Mouse (Mus musculus): Measurements from ENCODE around the gene Ifitm2.

Ifitm2 gene

GRCm38 (mm10) chr7:140942341-140942740, 13.4 kb downstream of the Ifitm2 start:
- no peak for DNase-seq

GRCm38 (mm10) chr7:140941222-140942051, 14.3 kb downstream of the Ifitm2 start, which contains the start of gene Pgghg:
Pgghg (plus strand) TSS chr7:140941391.
- peak; percentile 28 for DNase-seq

DNA sequence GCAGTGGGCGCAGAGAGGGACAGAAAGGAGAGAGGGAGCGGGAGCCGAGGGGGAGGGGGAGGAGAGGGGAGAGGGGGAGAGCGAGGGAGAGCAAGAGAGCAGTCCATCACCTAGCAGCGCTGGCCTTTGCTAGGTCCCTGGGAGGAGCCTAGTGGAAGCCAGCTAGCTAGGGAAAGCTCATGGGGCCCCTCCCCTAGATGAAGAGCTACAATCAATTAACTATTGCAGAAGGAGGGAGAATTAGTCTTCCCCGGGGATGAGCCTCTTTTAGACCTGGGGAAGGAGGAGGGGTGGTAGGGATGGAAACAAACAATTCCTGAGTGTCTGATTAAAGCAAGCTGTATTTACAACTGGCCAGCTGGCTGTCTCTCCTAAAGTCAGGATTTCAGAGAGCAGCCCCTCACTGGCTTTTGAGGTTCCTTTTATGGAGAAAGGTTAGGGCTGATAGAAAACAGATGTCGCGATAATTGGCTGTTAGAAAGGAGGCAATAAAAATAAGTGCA, 16.1 kb downstream of the Ifitm2 start:
- no peak for DNase-seq

DNA sequence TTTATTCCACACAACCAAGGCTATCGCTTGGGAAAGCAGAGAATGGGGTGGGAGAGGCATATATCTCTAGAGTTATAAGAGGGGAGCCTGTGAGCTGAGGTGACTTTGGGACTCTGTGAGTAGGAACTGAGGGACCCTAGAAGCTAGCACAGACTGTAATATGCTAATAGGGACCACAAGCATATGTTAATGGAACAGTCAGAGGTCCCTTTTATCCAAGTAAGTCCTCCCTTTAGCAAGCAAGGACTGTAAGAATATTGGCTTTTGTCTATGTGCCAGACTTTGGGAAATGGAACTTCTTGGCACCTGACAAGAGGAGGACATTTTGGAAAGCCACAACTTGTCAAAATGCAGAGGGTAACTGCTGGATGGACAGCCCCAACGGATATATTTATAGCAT, 16.9 kb downstream of the Ifitm2 start:
- DNase-seq: no peak

DNA sequence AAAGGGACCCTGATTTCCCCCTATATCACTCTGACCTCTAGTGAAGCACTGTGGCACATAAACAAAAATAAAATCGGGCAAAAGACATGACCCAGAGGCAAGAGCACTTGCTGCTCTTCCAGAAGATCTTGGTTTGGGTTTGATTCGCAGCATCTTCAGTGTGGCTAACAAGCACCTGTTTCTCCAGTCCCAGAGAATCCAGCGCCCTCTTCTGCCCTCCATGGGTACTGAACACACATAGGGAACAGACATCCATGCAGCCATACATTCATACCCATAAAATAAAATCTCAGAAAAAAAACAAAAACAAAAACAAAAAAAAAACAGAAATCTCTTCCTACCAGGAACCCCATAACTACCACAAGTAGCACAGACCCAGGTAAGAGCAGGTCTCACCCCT, 17.4 kb downstream of the Ifitm2 start:
- DNase-seq: no peak

DNA sequence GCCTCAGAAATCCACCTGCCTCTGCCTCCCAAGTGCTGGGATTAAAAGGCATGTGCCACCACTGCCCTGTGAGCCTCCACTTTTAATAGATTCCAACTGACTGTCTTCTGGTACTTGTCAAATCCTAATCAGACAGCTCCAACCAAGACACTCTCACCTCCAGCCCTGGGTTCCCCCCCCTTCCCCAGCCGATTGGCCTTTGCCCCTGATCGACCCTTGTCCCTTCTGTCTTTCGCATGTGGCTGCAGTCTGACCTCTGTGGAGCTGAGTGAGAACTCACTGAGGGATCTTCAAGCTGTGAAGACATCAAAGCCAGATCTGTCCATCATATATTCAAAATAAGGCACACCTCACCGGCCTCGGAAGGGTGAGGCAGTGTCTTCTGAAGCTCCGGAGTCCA, 28.6 kb downstream of the Ifitm2 start:
- DNase-seq: no peak

- DNase-seq: no peak
Observed at GRCm38 (mm10) chr7:140923070-140923775, 32.6 kb downstream of the Ifitm2 start.

- DNase-seq: peak; percentile 82
Observed at GRCm38 (mm10) chr7:140922398-140923069, 33.3 kb downstream of the Ifitm2 start.

GRCm38 (mm10) chr7:140921225-140921975, 34.4 kb downstream of the Ifitm2 start:
- no peak for DNase-seq

GRCm38 (mm10) chr7:140920418-140921029, 35.3 kb downstream of the Ifitm2 start, which contains the start of gene Nlrp6:
Nlrp6 (plus strand) TSS chr7:140920902.
- DNase-seq: no peak

DNA sequence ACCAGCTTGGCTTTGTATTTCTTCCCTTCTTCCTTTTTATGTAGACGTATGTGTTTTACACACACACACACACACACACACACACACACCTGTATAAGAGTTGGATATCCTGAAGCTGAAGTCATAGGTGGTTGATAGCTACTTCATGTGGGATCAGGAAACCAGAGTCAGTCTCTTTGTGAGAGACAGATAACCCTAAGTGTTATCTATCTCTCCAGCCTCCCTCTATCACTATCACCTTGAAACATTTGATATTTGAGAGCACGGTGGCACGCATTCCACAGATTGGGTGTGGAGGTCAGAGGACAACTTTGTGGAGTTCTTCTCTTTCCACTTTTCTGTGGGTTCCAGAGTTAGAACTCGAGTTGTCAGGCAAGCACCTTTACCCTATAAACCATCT, 35.9 kb downstream of the Ifitm2 start:
- DNase-seq: no peak

- DNase-seq: no peak
Observed at GRCm38 (mm10) chr7:140914031-140914690, 41.6 kb downstream of the Ifitm2 start.

GRCm38 (mm10) chr7:140912846-140913482, 42.8 kb downstream of the Ifitm2 start:
- DNase-seq: no peak

DNA sequence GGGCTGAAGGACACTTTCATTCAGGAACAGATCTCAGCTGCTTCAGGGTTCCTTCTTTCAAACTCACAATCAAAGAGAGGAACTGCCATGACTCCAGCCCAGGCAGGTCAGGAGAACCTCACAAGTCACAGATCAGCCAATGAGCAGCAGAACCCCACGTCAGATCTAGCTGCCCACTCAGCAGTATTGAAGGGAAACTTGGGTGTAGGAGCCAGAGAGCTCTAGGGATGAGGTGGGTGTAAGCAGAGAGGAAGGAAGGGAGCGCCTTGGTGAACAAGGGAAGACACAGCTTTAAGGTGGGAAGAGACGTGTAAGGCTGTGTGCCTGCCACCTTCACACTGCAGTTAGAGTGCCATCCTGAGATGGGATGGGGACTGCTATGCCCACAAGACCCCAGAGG, 43.5 kb downstream of the Ifitm2 start:
- no peak for DNase-seq

DNA sequence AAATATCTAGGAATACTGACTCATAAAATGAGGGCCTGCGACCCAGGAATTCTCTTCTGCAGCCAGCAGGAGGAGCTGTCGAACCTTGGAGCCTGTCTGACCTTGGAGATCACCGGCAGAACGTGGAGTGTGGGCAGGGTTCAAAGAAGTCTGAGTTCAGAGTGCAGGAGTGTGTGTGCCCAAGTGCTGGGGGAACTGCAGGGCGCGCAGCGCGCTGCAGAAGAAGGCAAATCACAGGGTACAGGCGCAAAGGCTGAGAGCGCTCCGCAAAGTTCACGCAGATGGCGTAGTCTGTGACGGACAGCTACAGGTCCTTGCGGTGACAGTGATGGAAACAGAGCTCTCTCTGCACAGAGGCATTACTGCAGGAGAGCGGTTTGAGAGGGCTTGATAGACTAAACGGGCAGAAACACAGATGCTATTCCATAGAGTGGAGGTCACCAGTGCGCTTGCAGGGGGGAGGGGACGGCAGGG, 47.1 kb downstream of the Ifitm2 start:
- peak; percentile 70 for DNase-seq

DNA sequence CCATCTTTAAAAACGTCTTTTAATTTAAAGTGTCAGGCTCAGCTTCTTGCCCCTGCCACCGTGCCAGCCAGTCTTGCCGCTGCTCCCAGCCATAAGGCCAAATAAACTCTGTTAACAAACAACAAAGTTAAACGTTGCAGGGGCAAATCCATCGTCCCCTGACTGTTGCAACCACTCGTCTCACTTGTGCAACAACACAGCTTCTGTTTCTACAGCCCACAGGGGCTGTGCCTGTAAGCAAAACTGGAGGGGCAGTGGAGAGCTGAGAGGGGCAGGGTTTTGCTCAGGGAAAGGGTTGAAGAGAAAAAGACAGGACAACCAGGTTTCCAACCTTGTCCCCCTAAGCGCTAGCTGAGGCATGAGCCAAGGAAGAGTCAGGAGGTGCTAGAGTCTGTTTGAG, 47.6 kb downstream of the Ifitm2 start:
- no peak for DNase-seq

GRCm38 (mm10) chr7:140907697-140908096, 48.1 kb downstream of the Ifitm2 start:
- no peak for DNase-seq

DNA sequence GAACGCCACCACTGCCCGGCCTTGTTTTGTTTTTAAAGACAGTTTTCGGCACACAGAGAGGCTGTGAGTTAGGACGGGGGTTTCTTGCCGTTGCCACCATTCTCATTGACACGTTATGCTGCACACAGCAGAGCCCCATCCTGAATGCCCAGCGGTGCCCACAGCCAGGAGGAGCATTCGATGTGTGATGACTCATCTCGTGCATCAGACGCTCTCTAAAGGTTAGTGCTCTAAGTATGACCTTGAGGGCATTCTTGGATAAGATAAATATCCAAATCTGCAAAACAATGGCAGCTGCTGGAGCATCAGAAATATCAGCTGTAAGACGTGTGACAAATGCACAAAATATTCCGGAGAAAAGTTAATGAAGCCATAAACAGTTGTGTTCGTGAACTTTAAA, 48.7 kb downstream of the Ifitm2 start:
- DNase-seq: no peak

DNA sequence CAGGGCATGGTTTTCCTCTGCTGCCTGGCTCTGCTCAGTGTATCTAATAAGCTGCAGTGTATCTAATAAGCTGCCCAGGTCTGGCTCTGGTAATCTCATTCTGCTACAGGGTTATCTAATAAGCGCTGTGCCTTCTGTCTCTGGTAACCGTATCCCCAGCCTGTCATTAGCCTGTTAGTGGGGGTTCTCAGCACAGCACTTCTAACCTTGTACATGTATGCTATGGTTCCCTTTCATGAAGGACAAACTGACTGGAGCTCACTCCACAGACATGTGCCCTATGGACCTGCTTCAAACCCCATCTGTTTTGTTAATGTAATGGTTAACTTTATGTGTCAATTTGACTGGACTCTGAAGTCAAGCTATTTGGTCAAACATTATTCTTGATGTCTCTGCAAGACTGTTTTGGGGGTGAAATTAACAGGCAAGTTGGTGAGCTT, 50.1 kb downstream of the Ifitm2 start:
- no peak for DNase-seq
